Mouse (Mus musculus) liver, embryonic 11.5 days (tissue): ENCODE data around the gene Fbxo28. TPM values are rescaled to one million over a fixed set of nuclear protein-coding genes. Genes with fewer than 3 reads are reported as not detected.

Source experiments
- ATAC-seq: fragments of 200-750 bp; cut with Nextera tagmentation; replicated peaks from 2 replicates; pipeline ENCODE4 v1.8.0; 2017; ENCODE audit warnings: moderate number of reproducible peaks, mild to moderate bottlenecking, moderate TSS enrichment, moderate library complexity; ENCODE audit not compliant: low FRiP score
- DNase-seq: peaks from one replicate; pipeline ENCODE4 v3.0.0-alpha.2; 2017; ENCODE audit warnings: low spot score
- H3K27ac ChIP-seq: fragments of 300-500 bp; sonication (generic); 2 replicates; pipeline ENCODE4 v1.5.1; 2014; ENCODE audit warnings: mild to moderate bottlenecking, low read depth, low read length, control low read depth
- H3K27me3 ChIP-seq: fragments of 300-500 bp; sonication (generic); replicated peaks from 2 replicates; pipeline ENCODE4 v1.6.1; 2014; ENCODE audit warnings: low read length, mixed read lengths; ENCODE audit not compliant: control insufficient read depth, insufficient read depth
- H3K36me3 ChIP-seq: fragments of 300-500 bp; sonication (generic); 2 replicates; pipeline ENCODE4 v1.6.1; 2014; ENCODE audit warnings: mild to moderate bottlenecking, low read length, moderate library complexity, mixed read lengths; ENCODE audit not compliant: control insufficient read depth, insufficient read depth
- H3K4me1 ChIP-seq: fragments of 300-500 bp; sonication (generic); replicated peaks from 2 replicates; pipeline ENCODE4 v1.6.1; 2014; ENCODE audit warnings: low read length, mixed read lengths; ENCODE audit not compliant: control insufficient read depth, insufficient read depth
- H3K4me2 ChIP-seq: fragments of 300-500 bp; sonication (generic); 2 replicates; pipeline ENCODE4 v1.6.1; 2014; ENCODE audit warnings: mild to moderate bottlenecking, control low read depth, moderate library complexity
- H3K4me3 ChIP-seq: fragments of 300-500 bp; sonication (generic); 2 replicates; pipeline ENCODE4 v1.5.1; 2014; ENCODE audit warnings: low read depth, low read length, control low read depth
- H3K9ac ChIP-seq: fragments of 300-500 bp; sonication (generic); 2 replicates; pipeline ENCODE4 v1.6.1; 2014; ENCODE audit warnings: low read depth, low read length, control low read depth
- H3K9me3 ChIP-seq: fragments of 300-500 bp; sonication (generic); 2 replicates; pipeline ENCODE4 v1.6.1; 2016; ENCODE audit warnings: low read length, inconsistent platforms, mixed read lengths; ENCODE audit not compliant: control insufficient read depth
- WGBS: fragments of 180-500 bp; shearing (Covaris S2); extraction: QIAGEN DNeasy Blood & Tissue Kit; methylation state at CpG from one replicate; pipeline ENCODE4 v1.1.7; 2014; 5-methylcytosine and 5-hydroxymethylcytosine counted together
- polyA plus RNA-seq: library from polyadenylated mRNA; unstranded; fragments of >200 nt; fragmentation: Nextera tagmentation; extraction: Ambion mirVana; gene quantifications from 2 replicates; pipeline ENCODE4 v1.2.1, GENCODE M21; 2014

Gene Fbxo28
- polyA plus RNA-seq, 1 experiment from 2014 or later: 14.8 TPM

DNA sequence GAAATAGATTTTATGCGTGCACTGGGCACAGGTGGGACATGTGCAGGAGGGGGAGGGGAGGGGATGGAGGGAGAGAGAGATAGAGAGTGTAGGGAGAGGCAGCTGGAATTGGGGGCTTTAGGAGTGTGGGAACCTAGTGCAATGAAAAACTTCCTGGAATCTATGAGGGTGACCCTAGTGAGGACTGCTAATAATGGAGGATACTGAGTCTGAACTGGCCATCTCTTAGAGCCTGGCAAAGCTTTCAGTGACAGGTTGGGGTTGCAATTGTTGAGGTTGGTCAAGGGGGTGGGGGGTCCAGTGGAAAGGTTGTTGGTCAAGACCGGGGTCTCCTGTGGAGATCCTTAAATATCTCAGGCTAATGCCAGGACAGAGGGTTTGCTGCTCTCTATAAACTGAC is 31.1 kb downstream of the Fbxo28 start:
- no peak for DNase-seq
- Histone ChIP-seq H3K27me3 (no peaks in the 10 kb centered on the region), H3K27ac (no peak overlapping the region), H3K4me1 (no peaks in the 10 kb centered on the region), H3K9me3 (no peaks in the 10 kb centered on the region), H3K9ac (no peak overlapping the region), H3K4me2 (no peak overlapping the region), H3K36me3 (peaks cover 16% of the 10 kb centered on the region; the same call in 1 of the 2 replicates), H3K4me3 (no peak overlapping the region)
- 90% methylated on average over 2 of the region's 2 CpGs for WGBS
- ATAC-seq: no peak

DNA sequence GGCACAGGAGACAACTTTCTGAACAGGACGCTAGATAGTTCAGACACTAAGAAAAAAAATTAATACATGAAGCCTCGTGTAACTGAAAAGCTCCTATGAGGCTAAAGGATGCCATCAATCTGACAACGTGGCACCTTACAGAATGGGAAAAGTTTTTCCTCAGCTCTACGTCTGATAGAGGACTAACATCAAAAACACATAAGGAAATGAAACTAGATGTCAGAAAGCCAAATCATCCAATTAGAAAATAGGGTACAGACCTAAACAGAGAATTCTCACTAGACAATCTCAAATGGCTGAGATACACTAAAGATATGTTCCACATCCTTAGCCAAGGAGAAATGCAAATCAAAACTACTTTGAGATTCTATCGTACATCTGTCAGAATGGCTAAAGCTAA is 32.0 kb downstream of the Fbxo28 start:
- no peak overlapping the region for H3K4me2 ChIP-seq
- 74% methylated on average over 5 of the region's 5 CpGs for WGBS

DNA sequence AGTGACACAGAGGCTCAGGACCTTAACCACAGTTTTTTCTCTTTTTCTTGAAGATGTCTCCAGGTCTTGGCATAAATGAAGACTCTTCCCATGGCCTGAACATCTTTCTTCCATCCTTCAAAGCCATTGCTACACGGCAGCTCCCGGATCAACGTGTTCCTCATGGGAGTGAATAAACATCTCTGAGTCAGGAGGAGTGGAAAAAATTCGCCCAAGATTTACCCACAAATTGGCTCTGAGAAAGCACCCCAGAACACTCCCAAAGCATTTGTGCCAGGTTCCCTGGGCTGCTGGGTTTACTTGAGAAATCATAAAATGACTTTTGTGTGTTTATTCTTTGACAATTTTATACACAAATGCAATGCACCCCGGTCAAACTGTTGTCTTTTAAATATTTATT is 38.5 kb downstream of the Fbxo28 start:
- Histone ChIP-seq H3K36me3 (no peaks in the 10 kb centered on the region), H3K4me1 (no peaks in the 10 kb centered on the region), H3K27ac (no peak overlapping the region), H3K4me2 (no peak overlapping the region), H3K4me3 (no peak overlapping the region), H3K9ac (no peak overlapping the region), H3K27me3 (no peaks in the 10 kb centered on the region), H3K9me3 (no peaks in the 10 kb centered on the region)
- WGBS: 84% methylated on average over 5 of the region's 5 CpGs
- ATAC-seq (no peak), DNase-seq (no peak)

More for the DNA sequence above, 32.0 kb downstream of the Fbxo28 start:
- ATAC-seq (no peak), DNase-seq (no peak)
- H3K27ac ChIP-seq: no peak overlapping the region
- peaks cover 11% of the 10 kb centered on the region; the same call in 1 of the 2 replicates for H3K36me3 ChIP-seq
- H3K27me3 ChIP-seq: no peaks in the 10 kb centered on the region
- no peaks in the 10 kb centered on the region for H3K9me3 ChIP-seq
- H3K4me3 ChIP-seq: no peak overlapping the region
- no peak overlapping the region for H3K9ac ChIP-seq
- H3K4me1 ChIP-seq: no peaks in the 10 kb centered on the region

DNA sequence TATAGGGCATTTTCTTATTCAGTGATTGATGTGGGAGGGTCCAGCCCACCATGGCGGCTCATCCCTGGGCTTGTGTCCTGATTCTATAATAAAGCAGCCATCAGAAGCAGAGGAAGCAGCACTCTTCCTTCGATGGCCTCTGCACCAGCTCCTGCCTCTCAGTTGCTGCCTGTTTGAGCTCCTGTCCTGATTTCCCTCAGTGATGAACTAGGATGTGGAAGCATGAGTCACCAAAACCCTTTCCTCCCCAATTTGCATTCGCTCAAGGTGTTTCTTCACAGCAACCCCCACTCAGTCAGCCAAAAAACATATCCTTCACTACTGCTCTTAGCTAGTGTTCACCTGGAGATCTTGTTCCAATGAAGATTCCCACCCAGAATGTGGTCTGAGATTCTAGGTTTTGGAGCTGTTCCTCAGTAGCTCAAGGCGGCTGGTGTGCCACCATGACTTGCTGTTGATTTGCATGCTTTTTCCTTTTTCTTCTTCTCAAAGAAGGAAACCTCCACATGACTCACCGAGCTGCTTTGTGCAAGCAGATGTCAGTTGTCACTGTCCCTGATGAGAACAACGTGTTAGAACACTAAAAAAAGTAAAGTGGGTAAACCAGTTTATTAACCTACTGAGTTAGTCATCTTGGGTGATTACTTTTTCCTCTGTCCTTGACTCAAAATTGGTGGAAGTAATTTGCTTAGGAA is 39.1 kb downstream of the Fbxo28 start:
- ATAC-seq: no peak
- H3K4me1 ChIP-seq: no peaks in the 10 kb centered on the region
- no peaks in the 10 kb centered on the region for H3K9me3 ChIP-seq
- H3K36me3 ChIP-seq: no peaks in the 10 kb centered on the region
- H3K4me3 ChIP-seq: no peak overlapping the region
- H3K4me2 ChIP-seq: no peak overlapping the region
- DNase-seq: no peak
- H3K9ac ChIP-seq: no peak overlapping the region
- 59% methylated on average over 6 of the region's 6 CpGs for WGBS
- no peak overlapping the region for H3K27ac ChIP-seq
- H3K27me3 ChIP-seq: no peaks in the 10 kb centered on the region

DNA sequence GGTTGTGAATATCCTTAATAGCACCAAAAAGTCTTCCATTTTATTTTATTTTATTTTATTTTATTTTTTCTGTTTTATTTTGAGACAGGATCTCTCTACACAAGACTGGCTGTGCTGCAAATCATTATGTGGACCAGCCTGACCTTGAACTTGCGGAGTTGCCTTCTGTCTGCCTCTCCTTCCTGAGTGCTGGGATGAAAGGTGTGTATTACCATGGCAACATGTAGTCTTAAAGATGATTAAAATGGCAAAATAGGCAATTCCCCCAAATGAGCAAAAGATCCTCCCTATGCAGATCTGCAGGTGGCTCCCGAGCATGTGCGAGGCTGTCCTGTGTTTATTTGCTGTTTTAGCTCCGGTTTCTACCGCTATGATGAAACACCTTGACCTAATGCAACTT is 43.6 kb downstream of the Fbxo28 start:
- H3K27me3 ChIP-seq: no peaks in the 10 kb centered on the region
- no peak overlapping the region for H3K4me3 ChIP-seq
- no peak for ATAC-seq
- DNase-seq: no peak
- no peak overlapping the region for H3K27ac ChIP-seq
- WGBS: 89% methylated on average over 5 of the region's 5 CpGs
- no peaks in the 10 kb centered on the region for H3K9me3 ChIP-seq
- H3K9ac ChIP-seq: no peak overlapping the region
- no peaks in the 10 kb centered on the region for H3K4me1 ChIP-seq
- H3K36me3 ChIP-seq: no peaks in the 10 kb centered on the region
- H3K4me2 ChIP-seq: no peak overlapping the region

DNA sequence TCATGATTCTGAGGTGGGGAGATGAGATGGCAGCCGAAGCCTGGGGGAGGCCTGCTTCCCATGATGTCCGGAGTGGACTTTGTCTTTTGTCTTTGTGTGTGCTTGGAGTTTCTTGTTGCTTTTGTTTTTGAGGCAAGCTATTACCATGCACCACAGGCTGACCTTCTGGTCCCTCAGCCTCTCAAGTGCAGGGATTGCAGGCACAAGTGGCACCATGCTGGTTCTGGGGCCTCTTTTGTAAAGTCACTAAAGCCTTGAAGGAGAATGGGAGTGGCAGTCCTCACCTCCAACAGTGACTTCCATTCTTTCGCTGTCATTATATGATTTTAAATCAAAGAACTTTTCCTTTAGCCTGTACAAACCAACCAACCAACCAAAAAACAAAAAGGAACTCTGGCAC is 44.2 kb downstream of the Fbxo28 start:
- WGBS: 76% methylated on average over 3 of the region's 3 CpGs
- Histone ChIP-seq H3K4me3 (no peak overlapping the region), H3K9ac (no peak overlapping the region), H3K9me3 (no peaks in the 10 kb centered on the region), H3K4me2 (no peak overlapping the region), H3K4me1 (no peaks in the 10 kb centered on the region), H3K36me3 (no peaks in the 10 kb centered on the region), H3K27ac (no peak overlapping the region), H3K27me3 (no peaks in the 10 kb centered on the region)
- ATAC-seq: no peak
- DNase-seq: no peak

DNA sequence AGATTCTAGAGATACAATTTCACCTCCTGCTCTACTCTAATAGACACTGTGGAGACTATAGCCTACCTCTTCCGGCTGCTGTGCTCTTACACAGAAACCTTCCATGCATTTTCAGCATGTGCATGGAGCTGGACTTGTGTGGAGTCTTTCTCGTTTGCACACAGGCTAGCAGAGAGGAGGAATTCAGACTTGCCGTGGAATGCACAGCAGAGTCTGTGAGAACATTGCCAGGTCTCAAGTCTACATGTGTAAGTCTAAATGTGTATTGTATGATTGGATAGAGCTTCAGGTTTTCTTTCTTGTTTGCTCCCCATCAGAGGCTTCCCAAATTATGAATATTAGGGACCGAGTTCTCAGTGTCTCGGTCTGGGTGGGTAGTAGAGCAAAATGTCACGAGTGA is 44.6 kb downstream of the Fbxo28 start:
- no peaks in the 10 kb centered on the region for H3K9me3 ChIP-seq
- no peak overlapping the region for H3K9ac ChIP-seq
- no peaks in the 10 kb centered on the region for H3K4me1 ChIP-seq
- H3K27ac ChIP-seq: no peak overlapping the region
- no peak overlapping the region for H3K4me3 ChIP-seq
- no peaks in the 10 kb centered on the region for H3K27me3 ChIP-seq
- DNase-seq (no peak), ATAC-seq (no peak)
- H3K4me2 ChIP-seq: no peak overlapping the region
- whole genome bisulfite sequencing: 83% methylated on average over 6 of the region's 6 CpGs
- no peaks in the 10 kb centered on the region for H3K36me3 ChIP-seq

DNA sequence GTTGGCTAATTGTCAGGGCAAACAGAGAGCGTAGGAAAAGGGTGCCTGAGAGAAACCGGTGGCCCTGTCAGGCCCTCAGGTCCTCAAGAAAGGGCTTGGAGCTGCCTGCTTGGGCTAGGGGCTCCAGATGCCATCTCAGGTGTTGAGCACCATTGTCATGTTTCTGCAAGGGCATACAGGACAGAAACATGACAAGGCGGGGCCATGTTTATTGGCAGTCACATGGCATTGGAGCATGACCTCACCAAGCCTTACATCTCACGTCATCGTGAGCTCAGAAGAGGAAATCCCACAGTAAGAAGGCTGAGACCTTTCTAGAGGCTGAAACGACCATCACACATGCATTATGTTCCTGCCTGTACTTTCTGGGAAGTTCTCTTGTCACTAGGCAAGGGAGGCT is 45.3 kb downstream of the Fbxo28 start:
- DNase-seq (no peak), ATAC-seq (no peak)
- H3K36me3 ChIP-seq: no peaks in the 10 kb centered on the region
- H3K27ac ChIP-seq: no peak overlapping the region
- no peaks in the 10 kb centered on the region for H3K4me1 ChIP-seq
- no peaks in the 10 kb centered on the region for H3K9me3 ChIP-seq
- H3K4me2 ChIP-seq: no peak overlapping the region
- no peak overlapping the region for H3K4me3 ChIP-seq
- no peaks in the 10 kb centered on the region for H3K27me3 ChIP-seq
- WGBS: 84% methylated on average over 6 of the region's 6 CpGs
- H3K9ac ChIP-seq: no peak overlapping the region

DNA sequence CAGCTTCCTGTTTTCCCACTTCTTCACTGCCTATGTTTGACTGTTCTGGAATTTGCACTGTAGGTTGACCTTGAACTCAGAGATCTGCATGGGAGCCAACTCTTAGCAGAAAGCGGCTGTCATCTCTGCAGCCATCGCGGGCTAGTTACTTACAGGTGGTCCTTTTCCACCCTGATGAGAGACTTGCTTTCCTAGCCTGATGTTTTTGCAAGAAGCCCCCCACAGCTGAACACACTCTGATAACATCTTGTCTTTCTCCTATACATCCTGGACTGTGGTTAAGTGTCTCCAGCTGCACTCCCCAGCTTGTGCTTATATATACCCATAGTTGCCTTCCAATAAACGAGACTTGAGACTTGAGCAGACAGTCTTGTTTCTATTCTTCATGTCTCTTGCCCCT is 49.1 kb downstream of the Fbxo28 start:
- no peak overlapping the region for H3K27ac ChIP-seq
- H3K36me3 ChIP-seq: no peaks in the 10 kb centered on the region
- ATAC-seq (no peak), DNase-seq (no peak)
- no peaks in the 10 kb centered on the region for H3K4me1 ChIP-seq
- H3K4me2 ChIP-seq: no peak overlapping the region
- no peaks in the 10 kb centered on the region for H3K27me3 ChIP-seq
- no peak overlapping the region for H3K9ac ChIP-seq
- WGBS: 71% methylated on average over 4 of the region's 4 CpGs
- H3K4me3 ChIP-seq: no peak overlapping the region
- H3K9me3 ChIP-seq: no peaks in the 10 kb centered on the region
